Mouse (Mus musculus): ENCODE data around the gene Ctdnep1. TPM values are rescaled to one million over a fixed set of nuclear protein-coding genes. Genes with fewer than 3 reads are reported as not detected.
"Not testable (repeated sequence)": the region's sequence is repeated elsewhere in the genome, so short reads cannot be mapped to it uniquely, and the experiment has no call there.

Gene Ctdnep1
- total RNA-seq, 2 experiments from 2014 or later, result 26.6 to 120 TPM

GRCm38 (mm10) chr11:70005521-70005920, 24.6 kb downstream of the Ctdnep1 start:
- no peak; the same call in 1 of the 2 replicates for ATAC-seq (ENCODE audit: poor library complexity, severe bottlenecking)

GRCm38 (mm10) chr11:70010033-70010432, 29.1 kb downstream of the Ctdnep1 start:
- no peak for ATAC-seq (ENCODE audit: poor library complexity, severe bottlenecking)

- no peak for ATAC-seq (ENCODE audit: poor library complexity, severe bottlenecking)
These were observed 29.6 kb downstream of the Ctdnep1 start for GRCm38 (mm10) chr11:70010548-70010947.

- no peak for ATAC-seq (ENCODE audit: poor library complexity, severe bottlenecking)
These were observed 30.0 kb downstream of the Ctdnep1 start for GRCm38 (mm10) chr11:70010961-70011360.

- ATAC-seq (ENCODE audit: poor library complexity, severe bottlenecking), result no peak
These were observed 32.0 kb downstream of the Ctdnep1 start for GRCm38 (mm10) chr11:70012931-70013330.

GRCm38 (mm10) chr11:70013408-70013807, 32.5 kb downstream of the Ctdnep1 start:
- ATAC-seq (ENCODE audit: poor library complexity, severe bottlenecking), result no peak

- ATAC-seq (ENCODE audit: poor library complexity, severe bottlenecking), result no peak
These were observed 33.1 kb downstream of the Ctdnep1 start for GRCm38 (mm10) chr11:70014051-70014450.

- ATAC-seq (ENCODE audit: poor library complexity, severe bottlenecking), result peak; percentile 98
These were observed 34.1 kb downstream of the Ctdnep1 start, which contains the start of gene Acadvl for GRCm38 (mm10) chr11:70014880-70015558. TSS of gene Acadvl (minus strand) at chr11:70015411.

GRCm38 (mm10) chr11:70015677-70016076, 34.7 kb downstream of the Ctdnep1 start:
- no peak for ATAC-seq (ENCODE audit: poor library complexity, severe bottlenecking)

- ATAC-seq (ENCODE audit: poor library complexity, severe bottlenecking), result not testable (repeated sequence)
These were observed 35.2 kb downstream of the Ctdnep1 start for GRCm38 (mm10) chr11:70016177-70016576.

- no peak for ATAC-seq (ENCODE audit: poor library complexity, severe bottlenecking)
These were observed 35.7 kb downstream of the Ctdnep1 start, which contains the start of gene Dlg4 for GRCm38 (mm10) chr11:70016669-70017068. TSS of gene Dlg4 (plus strand) at chr11:70016942.

GRCm38 (mm10) chr11:70017199-70017767, 36.3 kb downstream of the Ctdnep1 start:
- no peak for ATAC-seq (ENCODE audit: poor library complexity, severe bottlenecking)

- ATAC-seq (ENCODE audit: poor library complexity, severe bottlenecking), result no peak
These were observed 37.4 kb downstream of the Ctdnep1 start for GRCm38 (mm10) chr11:70018131-70018990.

GRCm38 (mm10) chr11:70019495-70020021, 38.6 kb downstream of the Ctdnep1 start:
- ATAC-seq (ENCODE audit: poor library complexity, severe bottlenecking), result no peak

GRCm38 (mm10) chr11:70020022-70020631, 39.2 kb downstream of the Ctdnep1 start:
- ATAC-seq (ENCODE audit: poor library complexity, severe bottlenecking), result no peak

- ATAC-seq (ENCODE audit: poor library complexity, severe bottlenecking), result peak; percentile 86
These were observed 39.8 kb downstream of the Ctdnep1 start for GRCm38 (mm10) chr11:70020731-70021263.

GRCm38 (mm10) chr11:70021264-70022132, 40.5 kb downstream of the Ctdnep1 start:
- peak; percentile 86 for ATAC-seq (ENCODE audit: poor library complexity, severe bottlenecking)

- ATAC-seq (ENCODE audit: poor library complexity, severe bottlenecking), result no peak
These were observed 42.7 kb downstream of the Ctdnep1 start for GRCm38 (mm10) chr11:70023481-70024150.

GRCm38 (mm10) chr11:70024151-70024514, 43.2 kb downstream of the Ctdnep1 start:
- no peak for ATAC-seq (ENCODE audit: poor library complexity, severe bottlenecking)
